Mouse (Mus musculus): ENCODE results near the gene Casp2. TPM values are rescaled to one million over a fixed set of nuclear protein-coding genes. Genes with fewer than 3 reads are reported as not detected.

The Casp2 gene
- polyA plus RNA-seq, 1 experiment from 2014 or later: 36.4 TPM

GRCm38 (mm10) chr6:42309816-42310378 is 45.1 kb downstream of the Casp2 start:
- no peak for ATAC-seq (ENCODE audit: low FRiP score)
- no peaks in the 10 kb centered on the region for H3K27me3 ChIP-seq (ENCODE audit: control insufficient read depth, insufficient read depth, low read length)
- no peaks in the 10 kb centered on the region for H3K4me1 ChIP-seq (replicated peaks; ENCODE audit: control insufficient read depth, insufficient read depth, low read length)
- H3K36me3 ChIP-seq (replicated peaks; ENCODE audit: control insufficient read depth, insufficient read depth): peaks cover 74% of the 10 kb centered on the region
- no peak overlapping the region for H3K9ac ChIP-seq
- H3K4me2 ChIP-seq (replicated peaks): no peak overlapping the region
- H3K9me3 ChIP-seq (ENCODE audit: control insufficient read depth, low read length): no peaks in the 10 kb centered on the region
- WGBS: 51% methylated on average over 8 of the region's 8 CpGs
- H3K27ac ChIP-seq: no peak overlapping the region
- no peak for DNase-seq (ENCODE audit: low spot score)
- H3K4me3 ChIP-seq (replicated peaks; ENCODE audit: low read length): no peak overlapping the region

GRCm38 (mm10) chr6:42310427-42311053 is 45.8 kb downstream of the Casp2 start:
- Histone ChIP-seq H3K27me3 (ENCODE audit: control insufficient read depth, insufficient read depth, low read length) (no peaks in the 10 kb centered on the region), H3K4me1 (replicated peaks; ENCODE audit: control insufficient read depth, insufficient read depth, low read length) (no peaks in the 10 kb centered on the region), H3K9me3 (ENCODE audit: control insufficient read depth, low read length) (no peaks in the 10 kb centered on the region), H3K9ac (no peak overlapping the region), H3K27ac (no peak overlapping the region), H3K4me2 (replicated peaks) (no peak overlapping the region), H3K36me3 (replicated peaks; ENCODE audit: control insufficient read depth, insufficient read depth) (peaks cover 77% of the 10 kb centered on the region), H3K4me3 (replicated peaks; ENCODE audit: low read length) (no peak overlapping the region)
- no peak for DNase-seq (ENCODE audit: low spot score)
- 94% methylated on average over 2 of the region's 2 CpGs for WGBS
- no peak for ATAC-seq (ENCODE audit: low FRiP score)

GRCm38 (mm10) chr6:42318293-42318692 is 53.5 kb downstream of the Casp2 start:
- DNase-seq (ENCODE audit: low spot score) (no peak), ATAC-seq (ENCODE audit: low FRiP score) (no peak)
- 94% methylated on average over 4 of the region's 4 CpGs for WGBS
- Histone ChIP-seq H3K9ac (no peak overlapping the region), H3K27ac (no peak overlapping the region), H3K27me3 (ENCODE audit: control insufficient read depth, insufficient read depth, low read length) (no peaks in the 10 kb centered on the region), H3K4me2 (replicated peaks) (no peak overlapping the region), H3K4me1 (replicated peaks; ENCODE audit: control insufficient read depth, insufficient read depth, low read length) (peaks cover 16% of the 10 kb centered on the region), H3K9me3 (ENCODE audit: control insufficient read depth, low read length) (no peaks in the 10 kb centered on the region), H3K4me3 (replicated peaks; ENCODE audit: low read length) (no peak overlapping the region), H3K36me3 (replicated peaks; ENCODE audit: control insufficient read depth, insufficient read depth) (peaks cover 59% of the 10 kb centered on the region)

GRCm38 (mm10) chr6:42323371-42324066 is 58.7 kb downstream of the Casp2 start:
- Histone ChIP-seq H3K36me3 (replicated peaks; ENCODE audit: control insufficient read depth, insufficient read depth) (peaks cover 18% of the 10 kb centered on the region), H3K9me3 (ENCODE audit: control insufficient read depth, low read length) (no peaks in the 10 kb centered on the region), H3K4me3 (replicated peaks; ENCODE audit: low read length) (peak overlapping the region; percentile 76), H3K27ac (peak overlapping the region; percentile 90), H3K4me1 (replicated peaks; ENCODE audit: control insufficient read depth, insufficient read depth, low read length) (peaks cover 16% of the 10 kb centered on the region), H3K4me2 (replicated peaks) (peak overlapping the region; percentile 89), H3K27me3 (ENCODE audit: control insufficient read depth, insufficient read depth, low read length) (no peaks in the 10 kb centered on the region), H3K9ac (peak overlapping the region; percentile 91)
- DNase-seq (ENCODE audit: low spot score) (peak; percentile 28), ATAC-seq (ENCODE audit: low FRiP score) (peak; percentile 51; the same call in 1 of the 2 replicates)
- WGBS: 1% methylated on average over 28 of the region's 28 CpGs

GRCm38 (mm10) chr6:42324067-42324481 is 59.3 kb downstream of the Casp2 start:
- H3K9ac ChIP-seq: peak overlapping the region; percentile 91
- peaks cover 13% of the 10 kb centered on the region; the same call in 1 of the 2 replicates for H3K36me3 ChIP-seq (replicated peaks; ENCODE audit: control insufficient read depth, insufficient read depth)
- peak overlapping the region; percentile 76 for H3K4me3 ChIP-seq (replicated peaks; ENCODE audit: low read length)
- peaks cover 16% of the 10 kb centered on the region for H3K4me1 ChIP-seq (replicated peaks; ENCODE audit: control insufficient read depth, insufficient read depth, low read length)
- H3K4me2 ChIP-seq (replicated peaks): peak overlapping the region; percentile 89
- WGBS: 2% methylated on average over 19 of the region's 32 CpGs
- H3K27ac ChIP-seq: peak overlapping the region; percentile 90
- H3K9me3 ChIP-seq (ENCODE audit: control insufficient read depth, low read length): no peaks in the 10 kb centered on the region
- ATAC-seq (ENCODE audit: low FRiP score) (peak; percentile 64), DNase-seq (ENCODE audit: low spot score) (peak; percentile 32)
- H3K27me3 ChIP-seq (ENCODE audit: control insufficient read depth, insufficient read depth, low read length): no peaks in the 10 kb centered on the region

- peak within 1 kb of the TSS; percentile 76 for H3K4me3 ChIP-seq (replicated peaks; ENCODE audit: low read length)
- peak within 1 kb of the TSS; percentile 89 for H3K4me2 ChIP-seq (replicated peaks)
- ATAC-seq (ENCODE audit: low FRiP score): peak; percentile 91
- H3K9me3 ChIP-seq (ENCODE audit: control insufficient read depth, low read length): no peaks in the 10 kb centered on the region
- peaks cover 16% of the 10 kb centered on the region for H3K4me1 ChIP-seq (replicated peaks; ENCODE audit: control insufficient read depth, insufficient read depth, low read length)
- peak; percentile 67 for DNase-seq (ENCODE audit: low spot score)
- H3K36me3 ChIP-seq (replicated peaks; ENCODE audit: control insufficient read depth, insufficient read depth): peaks cover 9% of the 10 kb centered on the region; the same call in 1 of the 2 replicates
- no peaks in the 10 kb centered on the region for H3K27me3 ChIP-seq (ENCODE audit: control insufficient read depth, insufficient read depth, low read length)
- peak within 1 kb of the TSS; percentile 90 for H3K27ac ChIP-seq
- peak within 1 kb of the TSS; percentile 91 for H3K9ac ChIP-seq
- under 1% methylated on average over 51 of the region's 68 CpGs for WGBS
These were observed 59.9 kb downstream of the Casp2 start, which contains the start of gene Fam131b for GRCm38 (mm10) chr6:42324482-42325267. TSS of gene Fam131b (minus strand) at chr6:42324643.

GRCm38 (mm10) chr6:42325268-42325609 is 60.5 kb downstream of the Casp2 start:
- H3K36me3 ChIP-seq (replicated peaks; ENCODE audit: control insufficient read depth, insufficient read depth): peaks cover 3% of the 10 kb centered on the region; the same call in 1 of the 2 replicates
- peaks cover 16% of the 10 kb centered on the region for H3K4me1 ChIP-seq (replicated peaks; ENCODE audit: control insufficient read depth, insufficient read depth, low read length)
- under 1% methylated on average over 7 of the region's 7 CpGs for WGBS
- no peaks in the 10 kb centered on the region for H3K9me3 ChIP-seq (ENCODE audit: control insufficient read depth, low read length)
- H3K27ac ChIP-seq: peak overlapping the region; percentile 90
- DNase-seq (ENCODE audit: low spot score): peak; percentile 77
- H3K4me2 ChIP-seq (replicated peaks): peak overlapping the region; percentile 89
- H3K9ac ChIP-seq: peak overlapping the region; percentile 91; the same call in 1 of the 2 replicates
- no peaks in the 10 kb centered on the region for H3K27me3 ChIP-seq (ENCODE audit: control insufficient read depth, insufficient read depth, low read length)
- H3K4me3 ChIP-seq (replicated peaks; ENCODE audit: low read length): peak overlapping the region; percentile 76
- no peak for ATAC-seq (ENCODE audit: low FRiP score)

GRCm38 (mm10) chr6:42326509-42326908 is 61.7 kb downstream of the Casp2 start:
- DNase-seq (ENCODE audit: low spot score) (no peak), ATAC-seq (ENCODE audit: low FRiP score) (no peak)
- Histone ChIP-seq H3K27ac (no peak overlapping the region), H3K4me2 (replicated peaks) (no peak overlapping the region), H3K4me3 (replicated peaks; ENCODE audit: low read length) (no peak overlapping the region), H3K9me3 (ENCODE audit: control insufficient read depth, low read length) (no peaks in the 10 kb centered on the region), H3K36me3 (replicated peaks; ENCODE audit: control insufficient read depth, insufficient read depth) (0 out of 2 replicates have a peak, but pooled peaks cover 1% of the 10 kb centered on the region), H3K27me3 (ENCODE audit: control insufficient read depth, insufficient read depth, low read length) (no peaks in the 10 kb centered on the region), H3K9ac (no peak overlapping the region), H3K4me1 (replicated peaks; ENCODE audit: control insufficient read depth, insufficient read depth, low read length) (peaks cover 16% of the 10 kb centered on the region)
- 94% methylated on average over 3 of the region's 3 CpGs for WGBS

GRCm38 (mm10) chr6:42328757-42329156 is 64.0 kb downstream of the Casp2 start:
- Histone ChIP-seq H3K4me1 (replicated peaks; ENCODE audit: control insufficient read depth, insufficient read depth, low read length) (no peaks in the 10 kb centered on the region), H3K27me3 (ENCODE audit: control insufficient read depth, insufficient read depth, low read length) (no peaks in the 10 kb centered on the region), H3K4me3 (replicated peaks; ENCODE audit: low read length) (no peak overlapping the region), H3K27ac (no peak overlapping the region), H3K9me3 (ENCODE audit: control insufficient read depth, low read length) (no peaks in the 10 kb centered on the region), H3K9ac (no peak overlapping the region), H3K4me2 (replicated peaks) (no peak overlapping the region), H3K36me3 (replicated peaks; ENCODE audit: control insufficient read depth, insufficient read depth) (no peaks in the 10 kb centered on the region)
- no peak for ATAC-seq (ENCODE audit: low FRiP score)
- WGBS: 87% methylated on average over 3 of the region's 3 CpGs
- DNase-seq (ENCODE audit: low spot score): no peak
